Mouse (Mus musculus): ENCODE measurements around the gene Rnf144a.

DNA sequence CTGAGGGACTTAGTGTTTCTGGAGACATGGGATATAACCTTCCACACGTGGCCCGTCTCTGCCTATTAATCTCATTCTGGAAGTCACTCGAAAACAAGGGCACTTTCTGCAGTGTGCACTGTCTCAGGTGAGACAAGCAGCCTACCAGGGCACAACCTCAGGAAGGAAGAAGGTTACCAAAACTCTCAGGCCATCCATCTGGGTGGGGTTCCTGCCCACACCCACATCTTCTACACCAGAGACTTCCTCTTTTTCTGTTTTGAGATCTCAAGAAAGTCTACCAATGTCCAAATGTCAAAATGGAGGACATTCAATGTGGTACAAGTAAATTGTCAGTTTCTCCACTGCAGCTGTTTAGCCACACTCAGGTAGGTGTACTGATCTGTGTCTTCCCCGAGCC, 3.3 kb upstream of the Rnf144a start:
- no peak for TF ChIP-seq EP300 (IDR thresholded peaks at IDR 0.05; ENCODE audit: low read depth)
- no peak for TF ChIP-seq CTCF (IDR thresholded peaks at IDR 0.05; ENCODE audit: low read depth)
